ENCODE assay signal across 24 mouse cellular contexts in the genomic region with DNA sequence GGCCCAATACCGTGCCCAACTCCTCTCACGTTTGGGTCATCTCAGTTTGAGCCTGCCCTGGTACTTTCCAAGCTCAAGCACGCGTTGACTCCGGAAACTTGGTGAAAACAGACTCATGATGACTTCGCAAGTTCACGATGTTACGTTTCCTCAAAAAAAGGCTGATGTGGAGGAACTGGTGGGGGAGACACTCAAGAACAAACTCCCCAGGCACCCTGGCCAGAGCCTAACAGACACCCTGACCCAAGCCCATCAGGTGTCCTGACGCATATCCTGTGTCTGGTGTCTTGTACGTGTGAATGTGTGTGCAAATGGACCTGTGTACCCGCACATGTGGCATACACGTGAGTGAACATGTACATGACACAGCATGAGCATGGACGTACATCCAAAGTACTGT. TPM values are rescaled to one million over a fixed set of nuclear protein-coding genes. Genes with fewer than 3 reads are reported as not detected.
DNase-seq lines count a peak whose midpoint lies in the region; ATAC-seq lines count a peak whose summit lies in the region.
"Had no signal": no experiment of that assay in that cellular context is flagged by ENCODE, and none has a peak within 500 bp of the region (broad histone marks: within the 10 kb centered on the region; RNA-seq: fewer than 3 reads in every experiment).

No protein-coding gene starts in this region.

- intact Hi-C loops in left cerebral cortex, postnatal 25 days (cut with DNase I): loop anchor here (10.0 kb wide), 1 partner anchor 546 kb away; no protein-coding TSS in a partner anchor

- DNase-seq in midbrain, embryonic 11.5 days (ENCODE audit: low spot score, missing footprints): peak; percentile 17
- no peak for DNase-seq in midbrain, embryonic 14.5 days
- peak; percentile 25 for DNase-seq in induced T-regulatory cell, adult 2 months (ENCODE audit: low read depth)
- peak; percentile 60 for DNase-seq in splenic B cell, adult 2 months (ENCODE audit: low read depth, low spot score)
- DNase-seq in layer of hippocampus, adult 11-12 months (ENCODE audit: low spot score): no peak
- no peak for DNase-seq in left cerebral cortex, postnatal 25 days (ENCODE audit: low spot score in 2 of 2)
- DNase-seq: adrenal gland, adult 2 months; cerebellum, adult 11-12 months; cerebellum, postnatal 14 days; embryo, embryonic 11 days; gastrocnemius, postnatal 14 days; layer of hippocampus, postnatal 36 days; lung, embryonic 14.5 days; lung, postnatal 36 days; thymus, postnatal 36 days had no signal

- 85% methylated on average over 13 of the region's 13 CpGs for WGBS in midbrain, embryonic 11.5 days
- 91% methylated on average over 13 of the region's 13 CpGs for WGBS in midbrain, embryonic 14.5 days
- 86% methylated on average over 13 of the region's 13 CpGs for WGBS in kidney, embryonic 14.5 days

- H3K27ac ChIP-seq in midbrain, embryonic 11.5 days (ENCODE audit: low read depth, low read length): no peak overlapping the region
- H3K27ac ChIP-seq in midbrain, embryonic 14.5 days (replicated peaks; ENCODE audit: low read depth, low read length): no peak overlapping the region
- no peak overlapping the region for H3K27ac ChIP-seq in kidney, embryonic 14.5 days (ENCODE audit: low read depth, low read length)
- H3K27ac ChIP-seq: embryonic facial prominence, embryonic 15.5 days; forebrain, embryonic 10.5 days; hindbrain, embryonic 13.5 days; intestine, embryonic 15.5 days; kidney, embryonic 15.5 days; midbrain, embryonic 15.5 days had no signal

- H3K4me3 ChIP-seq in midbrain, embryonic 11.5 days (ENCODE audit: low read depth, low read length): no peak overlapping the region
- H3K4me3 ChIP-seq in midbrain, embryonic 14.5 days (replicated peaks; ENCODE audit: low read depth, low read length): no peak overlapping the region
- H3K4me3 ChIP-seq in kidney, embryonic 14.5 days (ENCODE audit: low read length): no peak overlapping the region
- H3K4me3 ChIP-seq: embryonic facial prominence, embryonic 15.5 days; forebrain, embryonic 10.5 days; hindbrain, embryonic 13.5 days; intestine, embryonic 15.5 days; kidney, embryonic 15.5 days; midbrain, embryonic 15.5 days had no signal

- no peaks in the 10 kb centered on the region for H3K9me3 ChIP-seq in midbrain, embryonic 11.5 days (ENCODE audit: control insufficient read depth, low read length)
- no peaks in the 10 kb centered on the region for H3K9me3 ChIP-seq in midbrain, embryonic 14.5 days (ENCODE audit: control insufficient read depth, low read length)
- H3K9me3 ChIP-seq in kidney, embryonic 14.5 days (ENCODE audit: control insufficient read depth, low read length): no peaks in the 10 kb centered on the region
- H3K9me3 ChIP-seq: embryonic facial prominence, embryonic 15.5 days; forebrain, embryonic 10.5 days; hindbrain, embryonic 13.5 days; intestine, embryonic 15.5 days; kidney, embryonic 15.5 days; midbrain, embryonic 15.5 days had no signal

- ATAC-seq in midbrain, embryonic 11.5 days (ENCODE audit: low FRiP score): no peak
- ATAC-seq in midbrain, embryonic 14.5 days (ENCODE audit: low FRiP score, low TSS enrichment): no peak
- ATAC-seq in megakaryocyte-erythroid progenitor cell, adult 5-6 weeks (replicated peaks; ENCODE audit: low FRiP score, low TSS enrichment, poor library complexity, severe bottlenecking): 0 out of 2 replicates have a peak, but pooled peaks have one; percentile 7
- no peak for ATAC-seq in kidney, embryonic 14.5 days (ENCODE audit: low FRiP score, low TSS enrichment)
- ATAC-seq: intestine, embryonic 15.5 days; midbrain, embryonic 15.5 days had no signal

- no peaks in the 10 kb centered on the region for H3K36me3 ChIP-seq in midbrain, embryonic 11.5 days (ENCODE audit: control insufficient read depth, insufficient read depth, low read length)
- no peaks in the 10 kb centered on the region for H3K36me3 ChIP-seq in midbrain, embryonic 14.5 days (ENCODE audit: control insufficient read depth, insufficient read depth, low read length)
- peaks cover 6% of the 10 kb centered on the region for H3K36me3 ChIP-seq in splenic B cell, adult 2 months (ENCODE audit: control insufficient read depth, insufficient read depth, low read length, poor library complexity, severe bottlenecking)
- peaks cover 4% of the 10 kb centered on the region; the same call in 1 of the 2 replicates for H3K36me3 ChIP-seq in kidney, embryonic 14.5 days (ENCODE audit: control insufficient read depth, insufficient read depth, low read length)
- H3K36me3 ChIP-seq: hindbrain, embryonic 13.5 days; midbrain, embryonic 15.5 days had no signal

- no peaks in the 10 kb centered on the region for H3K27me3 ChIP-seq in midbrain, embryonic 11.5 days (ENCODE audit: control insufficient read depth, insufficient read depth, low read length)
- no peaks in the 10 kb centered on the region for H3K27me3 ChIP-seq in midbrain, embryonic 14.5 days (ENCODE audit: control insufficient read depth, insufficient read depth, low read length)
- no peaks in the 10 kb centered on the region for H3K27me3 ChIP-seq in splenic B cell, adult 2 months (ENCODE audit: control insufficient read depth, insufficient read depth, low read length, poor library complexity, severe bottlenecking)
- H3K27me3 ChIP-seq in kidney, embryonic 14.5 days (ENCODE audit: control insufficient read depth, insufficient read depth, low read length): no peaks in the 10 kb centered on the region
- H3K27me3 ChIP-seq: embryonic facial prominence, embryonic 15.5 days; intestine, embryonic 15.5 days; kidney, embryonic 15.5 days; midbrain, embryonic 15.5 days had no signal

- no peak overlapping the region for H3K4me2 ChIP-seq in midbrain, embryonic 11.5 days
- H3K4me2 ChIP-seq in midbrain, embryonic 14.5 days (ENCODE audit: low read length): no peak overlapping the region
- H3K4me2 ChIP-seq in kidney, embryonic 14.5 days (replicated peaks; ENCODE audit: low read depth, low read length): no peak overlapping the region
- H3K4me2 ChIP-seq: embryonic facial prominence, embryonic 15.5 days; hindbrain, embryonic 13.5 days; intestine, embryonic 15.5 days; kidney, embryonic 15.5 days; lung, embryonic 14.5 days; midbrain, embryonic 15.5 days had no signal

- H3K9ac ChIP-seq in midbrain, embryonic 11.5 days (ENCODE audit: low read length): no peak overlapping the region
- no peak overlapping the region for H3K9ac ChIP-seq in midbrain, embryonic 14.5 days (replicated peaks; ENCODE audit: low read length)
- H3K9ac ChIP-seq in kidney, embryonic 14.5 days (ENCODE audit: low read depth, low read length): no peak overlapping the region
- H3K9ac ChIP-seq: embryonic facial prominence, embryonic 15.5 days; hindbrain, embryonic 13.5 days; intestine, embryonic 15.5 days; kidney, embryonic 15.5 days; lung, embryonic 14.5 days; midbrain, embryonic 15.5 days had no signal

- H3K4me1 ChIP-seq in midbrain, embryonic 11.5 days (ENCODE audit: control insufficient read depth, insufficient read depth, low read length): no peaks in the 10 kb centered on the region
- no peaks in the 10 kb centered on the region for H3K4me1 ChIP-seq in midbrain, embryonic 14.5 days (ENCODE audit: control insufficient read depth, insufficient read depth, low read length)
- no peaks in the 10 kb centered on the region for H3K4me1 ChIP-seq in kidney, embryonic 14.5 days (ENCODE audit: control insufficient read depth, insufficient read depth, low read length)

RNA-seq across cellular contexts. Expression of gene Ninj1, which starts 13.4 kb away (rescaled TPM):
- 17.5 TPM in 2 replicates for polyA plus RNA-seq in midbrain, embryonic 11.5 days (2014; fragmentation: Nextera tagmentation; extraction: Ambion mirVana)
- 15.3 and 22.0 TPM in 2 replicates for polyA plus RNA-seq in midbrain, embryonic 14.5 days (2014; fragmentation: Nextera tagmentation; extraction: Ambion mirVana)
- total RNA-seq in megakaryocyte-erythroid progenitor cell, adult 5-6 weeks (2014; fragmentation: Nextera tagmentation): 34.5 and 36.1 TPM in 2 replicates
- total RNA-seq in megakaryocyte-erythroid progenitor cell, adult 5-6 weeks (2017): 18.7 and 18.9 TPM in 2 replicates
- total RNA-seq in left cerebral cortex, postnatal 25 days (2021): 10 to 100 TPM; 16.3 to 24.0 TPM
- polyA plus RNA-seq in kidney, embryonic 14.5 days (2014; fragmentation: Nextera tagmentation; extraction: Ambion mirVana): 43.8 and 54.2 TPM in 2 replicates

RNA-seq across cellular contexts. Expression of gene Card19, which starts 15.1 kb away (rescaled TPM):
- polyA plus RNA-seq in midbrain, embryonic 11.5 days (2014; fragmentation: Nextera tagmentation; extraction: Ambion mirVana): 17.1 and 18.0 TPM in 2 replicates
- polyA plus RNA-seq in midbrain, embryonic 14.5 days (2014; fragmentation: Nextera tagmentation; extraction: Ambion mirVana): 20.6 and 24.6 TPM in 2 replicates
- total RNA-seq in megakaryocyte-erythroid progenitor cell, adult 5-6 weeks (2014; fragmentation: Nextera tagmentation): 6.7 and 25.3 TPM in 2 replicates
- total RNA-seq in megakaryocyte-erythroid progenitor cell, adult 5-6 weeks (2017): 11.8 and 16.6 TPM in 2 replicates
- total RNA-seq in left cerebral cortex, postnatal 25 days (2021): 10 to 100 TPM in 1 of 2 experiments, 1 to 10 TPM in 1; 8.9 to 15.6 TPM
- 33.3 and 39.9 TPM in 2 replicates for polyA plus RNA-seq in kidney, embryonic 14.5 days (2014; fragmentation: Nextera tagmentation; extraction: Ambion mirVana)

RNA-seq across cellular contexts. Expression of gene Susd3, which starts 47.8 kb away (rescaled TPM):
- 0.81 and 1.1 TPM in 2 replicates for polyA plus RNA-seq in midbrain, embryonic 11.5 days (2014; fragmentation: Nextera tagmentation; extraction: Ambion mirVana)
- polyA plus RNA-seq in midbrain, embryonic 14.5 days (2014; fragmentation: Nextera tagmentation; extraction: Ambion mirVana): 0.32 and 1.1 TPM in 2 replicates
- 0.70 and 3.1 TPM in 2 replicates for total RNA-seq in megakaryocyte-erythroid progenitor cell, adult 5-6 weeks (2014; fragmentation: Nextera tagmentation)
- total RNA-seq in megakaryocyte-erythroid progenitor cell, adult 5-6 weeks (2017): 1.6 TPM in 1 of 2 replicates, not detected in the other
- 1 to 10 TPM; 2.0 to 2.4 TPM for total RNA-seq in left cerebral cortex, postnatal 25 days (2021)
- polyA plus RNA-seq in kidney, embryonic 14.5 days (2014; fragmentation: Nextera tagmentation; extraction: Ambion mirVana): 8.5 and 12.6 TPM in 2 replicates

RNA-seq across cellular contexts. Expression of gene Wnk2, which starts 52.9 kb away (rescaled TPM):
- 6.1 and 7.8 TPM in 2 replicates for polyA plus RNA-seq in midbrain, embryonic 11.5 days (2014; fragmentation: Nextera tagmentation; extraction: Ambion mirVana)
- 27.1 and 29.0 TPM in 2 replicates for polyA plus RNA-seq in midbrain, embryonic 14.5 days (2014; fragmentation: Nextera tagmentation; extraction: Ambion mirVana)
- total RNA-seq in megakaryocyte-erythroid progenitor cell, adult 5-6 weeks (2014; fragmentation: Nextera tagmentation): 0.24 TPM in 1 of 2 replicates, not detected in the other
- not detected in 2 replicates for total RNA-seq in megakaryocyte-erythroid progenitor cell, adult 5-6 weeks (2017)
- 100 to 1,000 TPM; 111 to 115 TPM for total RNA-seq in left cerebral cortex, postnatal 25 days (2021)
- 1.7 and 2.1 TPM in 2 replicates for polyA plus RNA-seq in kidney, embryonic 14.5 days (2014; fragmentation: Nextera tagmentation; extraction: Ambion mirVana)
- polyA plus RNA-seq: C2C12 had no signal

Comparison
In these comparisons a context has a peak if more than half of its experiments do, and no peak if none do; other contexts are left out.
1. DNase-seq: peak in midbrain, embryonic 11.5 days (single experiment), induced T-regulatory cell, adult 2 months (single experiment) and splenic B cell, adult 2 months (single experiment); none in midbrain, embryonic 14.5 days (single experiment), layer of hippocampus, adult 11-12 months (single experiment) and left cerebral cortex, postnatal 25 days (0 of 2).